Mouse (Mus musculus) embryonic facial prominence, embryonic 10.5 days (tissue): ENCODE results near the gene Ngef. TPM values are rescaled to one million over a fixed set of nuclear protein-coding genes. Genes with fewer than 3 reads are reported as not detected.

Experiments used
- DNase-seq: peaks from one replicate; pipeline ENCODE4 v3.0.0-alpha.2; 2017; ENCODE audit warnings: low spot score
- H3K27ac ChIP-seq: fragments of 300-500 bp; sonication (generic); replicated peaks from 2 replicates; pipeline ENCODE4 v1.5.1; 2016; ENCODE audit warnings: mild to moderate bottlenecking
- H3K27me3 ChIP-seq: fragments of 300-500 bp; sonication (generic); replicated peaks from 2 replicates; pipeline ENCODE4 v1.6.1; 2016; ENCODE audit warnings: low read depth, mild to moderate bottlenecking; ENCODE audit not compliant: poor library complexity, severe bottlenecking
- H3K36me3 ChIP-seq: fragments of 300-500 bp; sonication (generic); replicated peaks from 2 replicates; pipeline ENCODE4 v1.6.1; 2016; ENCODE audit warnings: mild to moderate bottlenecking, moderate library complexity
- H3K4me1 ChIP-seq: fragments of 300-500 bp; sonication (generic); 2 replicates; pipeline ENCODE4 v1.6.1; 2016
- H3K4me3 ChIP-seq: fragments of 300-500 bp; sonication (generic); 2 replicates; pipeline ENCODE4 v1.5.1; 2016; ENCODE audit warnings: mild to moderate bottlenecking, moderate library complexity
- H3K9me3 ChIP-seq: fragments of 300-500 bp; sonication (generic); 2 replicates; pipeline ENCODE4 v1.6.1; 2016; ENCODE audit warnings: mild to moderate bottlenecking
- WGBS: fragments of 180-500 bp; shearing (Covaris S2); methylation state at CpG from one replicate; pipeline ENCODE4 v1.1.7; 2016; 5-methylcytosine and 5-hydroxymethylcytosine counted together
- polyA plus RNA-seq: library from polyadenylated mRNA; unstranded; fragments of >200 nt; fragmentation: Nextera tagmentation; extraction: Ambion mirVana; gene quantifications from 2 replicates; pipeline ENCODE4 v1.2.1, GENCODE M21; 2016

Ngef gene
- 1.7 and 2.5 TPM in 2 replicates for polyA plus RNA-seq

DNA sequence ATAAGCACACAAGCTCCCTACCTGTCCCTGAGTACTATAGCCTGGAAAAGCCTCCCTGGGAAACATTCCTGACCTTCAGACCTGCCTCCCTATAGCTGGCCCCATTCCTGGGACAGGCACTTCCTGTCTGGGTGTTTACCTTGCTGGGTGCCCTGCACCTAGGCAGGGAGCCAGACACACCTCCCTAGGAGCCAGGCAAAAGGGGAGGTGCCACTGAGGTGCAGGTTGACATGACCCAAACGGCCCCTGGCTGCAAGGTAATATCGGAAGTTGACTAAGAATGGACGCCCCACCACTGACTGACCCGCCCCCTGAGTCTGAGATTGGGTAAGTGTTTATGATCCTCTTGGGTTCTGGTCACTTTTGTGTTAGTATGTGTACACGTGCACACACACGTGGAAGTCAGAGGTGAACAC, at the start of gene Ngef:
Gene Ngef, minus strand, starts transcription at position 71 of the 416 bp plus-strand sequence.
- Histone ChIP-seq H3K27ac (no peak within 1 kb of the TSS), H3K36me3 (no peaks in the 10 kb centered on the region), H3K27me3 (no peaks in the 10 kb centered on the region), H3K9me3 (no peaks in the 10 kb centered on the region), H3K4me1 (peaks cover 5% of the 10 kb centered on the region; the same call in 1 of the 2 replicates), H3K4me3 (no peak within 1 kb of the TSS)
- no peak for DNase-seq
- 79% methylated on average over 6 of the region's 6 CpGs for WGBS

DNA sequence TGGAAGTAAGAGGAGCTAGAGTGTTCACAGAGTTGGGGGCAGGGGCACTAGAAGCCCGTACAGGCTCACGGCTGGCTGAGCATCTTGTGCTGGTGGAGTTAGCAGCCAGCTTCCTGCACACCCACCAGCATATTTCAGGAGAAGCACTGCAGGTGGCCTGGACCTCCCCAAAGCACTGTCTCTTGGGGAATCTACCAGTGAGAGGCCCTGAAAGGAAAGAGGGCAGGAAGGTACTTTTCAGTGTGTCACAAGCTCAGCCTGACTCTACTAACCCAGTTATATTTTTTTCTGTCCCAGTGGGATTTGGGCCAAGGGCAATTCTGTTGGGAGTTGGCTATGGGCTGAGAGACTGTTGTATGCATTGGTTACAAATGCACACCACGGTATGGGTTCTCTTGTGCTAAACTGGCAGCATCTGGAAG, 48.2 kb upstream of the Ngef start:
- 84% methylated on average over 3 of the region's 3 CpGs for WGBS
- H3K27me3 ChIP-seq = no peaks in the 10 kb centered on the region
- no peak for DNase-seq
- peaks cover 9% of the 10 kb centered on the region; the same call in 1 of the 2 replicates for H3K4me1 ChIP-seq
- no peak overlapping the region for H3K27ac ChIP-seq
- no peaks in the 10 kb centered on the region for H3K9me3 ChIP-seq
- H3K36me3 ChIP-seq = no peaks in the 10 kb centered on the region
- H3K4me3 ChIP-seq = no peak overlapping the region

GRCm38 (mm10) chr1:87621146-87621857, 47.6 kb upstream of the Ngef start:
- Histone ChIP-seq H3K27ac (0 out of 2 replicates have a peak overlapping the region, but pooled peaks have one; percentile 40), H3K36me3 (no peaks in the 10 kb centered on the region), H3K9me3 (no peaks in the 10 kb centered on the region), H3K4me1 (peaks cover 9% of the 10 kb centered on the region; the same call in 1 of the 2 replicates), H3K4me3 (peak overlapping the region; percentile 37; the same call in 1 of the 2 replicates), H3K27me3 (no peaks in the 10 kb centered on the region)
- whole genome bisulfite sequencing = 89% methylated on average over 9 of the region's 9 CpGs
- DNase-seq = no peak

DNA sequence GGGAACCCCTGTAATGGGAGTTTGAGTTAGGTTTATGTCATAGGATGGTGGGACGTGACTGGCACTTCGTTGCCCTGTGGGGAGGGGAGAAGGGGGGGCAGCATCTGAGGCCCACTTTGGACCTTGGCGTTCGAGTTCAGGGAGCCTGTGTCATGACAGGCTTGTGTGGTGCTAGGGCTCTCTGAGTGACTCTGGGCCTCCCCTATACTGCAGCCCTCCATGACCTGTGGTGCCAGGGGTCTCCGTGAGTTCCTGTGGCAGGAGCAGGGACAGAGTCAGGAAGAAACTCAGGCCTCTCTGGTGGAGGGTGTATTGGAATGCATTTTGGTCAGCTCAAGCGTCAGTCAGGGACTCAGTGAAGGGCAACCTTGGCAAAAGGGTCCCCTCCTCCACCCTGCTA, 47.0 kb upstream of the Ngef start:
- H3K27ac ChIP-seq = peak overlapping the region; percentile 40

DNA sequence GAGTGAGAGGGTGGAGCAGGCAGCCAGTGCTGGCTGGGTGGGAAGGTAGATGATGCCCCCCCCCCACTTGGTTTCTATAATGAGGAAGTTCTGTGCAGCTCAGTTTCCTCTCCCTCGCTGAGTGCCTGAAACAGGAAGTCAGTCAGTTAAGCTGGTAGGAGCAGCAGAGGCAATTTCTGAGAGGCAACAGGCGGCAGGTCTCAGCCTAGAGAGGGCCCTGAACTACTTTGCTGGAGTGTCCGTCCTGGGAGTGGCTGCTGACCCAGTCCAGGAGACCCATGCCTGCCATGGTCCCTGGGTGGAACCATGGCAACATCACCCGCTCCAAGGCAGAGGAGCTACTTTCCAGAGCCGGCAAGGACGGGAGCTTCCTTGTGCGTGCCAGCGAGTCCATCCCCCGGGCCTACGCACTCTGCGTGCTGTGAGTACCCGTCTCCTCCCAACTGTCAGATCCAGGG, 46.6 kb upstream of the Ngef start, which contains the start of gene Inpp5d:
Gene Inpp5d, plus strand, starts transcription at position 102 of the 458 bp plus-strand sequence.
- Histone ChIP-seq H3K9me3 (no peaks in the 10 kb centered on the region), H3K27ac (peak within 1 kb of the TSS; percentile 40)
- WGBS = 81% methylated on average over 12 of the region's 12 CpGs

More for the DNA sequence above, 47.0 kb upstream of the Ngef start:
- no peak for DNase-seq
- Histone ChIP-seq H3K4me3 (peak overlapping the region; percentile 37; the same call in 1 of the 2 replicates), H3K27me3 (no peaks in the 10 kb centered on the region), H3K9me3 (no peaks in the 10 kb centered on the region), H3K36me3 (no peaks in the 10 kb centered on the region), H3K4me1 (peaks cover 9% of the 10 kb centered on the region; the same call in 1 of the 2 replicates)
- 83% methylated on average over 6 of the region's 6 CpGs for WGBS

GRCm38 (mm10) chr1:87614576-87615295, 41.1 kb upstream of the Ngef start:
- 89% methylated on average over 2 of the region's 2 CpGs for WGBS
- no peak for DNase-seq
- Histone ChIP-seq H3K4me1 (no peaks in the 10 kb centered on the region), H3K9me3 (no peaks in the 10 kb centered on the region), H3K36me3 (no peaks in the 10 kb centered on the region), H3K27me3 (no peaks in the 10 kb centered on the region), H3K27ac (no peak overlapping the region), H3K4me3 (no peak overlapping the region)

More for the DNA sequence above, 46.6 kb upstream of the Ngef start, which contains the start of gene Inpp5d:
- no peaks in the 10 kb centered on the region for H3K27me3 ChIP-seq
- peaks cover 9% of the 10 kb centered on the region; the same call in 1 of the 2 replicates for H3K4me1 ChIP-seq
- H3K36me3 ChIP-seq = no peaks in the 10 kb centered on the region
- peak within 1 kb of the TSS; percentile 37; the same call in 1 of the 2 replicates for H3K4me3 ChIP-seq
- no peak for DNase-seq

DNA sequence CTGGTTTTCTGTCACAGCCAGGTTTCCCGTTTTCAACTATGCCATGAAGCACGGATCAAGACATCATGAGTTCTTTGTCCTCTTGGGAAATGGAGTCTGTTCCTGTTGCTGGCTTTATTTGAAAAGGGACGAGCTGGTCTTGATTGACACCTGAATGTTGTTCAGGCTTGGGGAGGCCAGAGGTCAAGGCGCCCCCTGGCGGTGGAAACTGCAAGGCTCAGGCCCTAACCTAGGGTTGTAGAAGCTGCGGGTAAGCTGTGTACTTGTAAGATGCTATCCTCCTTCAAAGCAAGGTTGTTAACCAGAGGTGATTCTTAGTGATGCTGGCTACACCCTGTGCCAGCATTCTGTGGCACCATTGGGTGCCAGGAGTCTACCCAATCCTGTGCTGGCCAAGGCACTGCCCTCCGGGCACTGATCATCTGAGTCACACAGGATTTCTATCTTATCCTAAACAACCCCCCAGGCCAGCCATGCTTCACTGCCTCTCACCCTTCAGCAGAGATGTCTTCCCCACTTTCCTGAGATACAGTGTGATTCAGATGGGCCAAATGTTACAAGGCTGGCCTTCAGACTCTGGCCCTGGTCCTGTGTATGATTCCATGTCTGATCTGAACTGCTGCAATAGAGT, 34.9 kb upstream of the Ngef start:
- no peak overlapping the region for H3K27ac ChIP-seq
- 30% methylated on average over 7 of the region's 7 CpGs for WGBS
- peak; percentile 76 for DNase-seq
- no peaks in the 10 kb centered on the region for H3K9me3 ChIP-seq
- H3K4me1 ChIP-seq = no peaks in the 10 kb centered on the region
- no peaks in the 10 kb centered on the region for H3K36me3 ChIP-seq
- H3K4me3 ChIP-seq = no peak overlapping the region
- H3K27me3 ChIP-seq = no peaks in the 10 kb centered on the region

DNA sequence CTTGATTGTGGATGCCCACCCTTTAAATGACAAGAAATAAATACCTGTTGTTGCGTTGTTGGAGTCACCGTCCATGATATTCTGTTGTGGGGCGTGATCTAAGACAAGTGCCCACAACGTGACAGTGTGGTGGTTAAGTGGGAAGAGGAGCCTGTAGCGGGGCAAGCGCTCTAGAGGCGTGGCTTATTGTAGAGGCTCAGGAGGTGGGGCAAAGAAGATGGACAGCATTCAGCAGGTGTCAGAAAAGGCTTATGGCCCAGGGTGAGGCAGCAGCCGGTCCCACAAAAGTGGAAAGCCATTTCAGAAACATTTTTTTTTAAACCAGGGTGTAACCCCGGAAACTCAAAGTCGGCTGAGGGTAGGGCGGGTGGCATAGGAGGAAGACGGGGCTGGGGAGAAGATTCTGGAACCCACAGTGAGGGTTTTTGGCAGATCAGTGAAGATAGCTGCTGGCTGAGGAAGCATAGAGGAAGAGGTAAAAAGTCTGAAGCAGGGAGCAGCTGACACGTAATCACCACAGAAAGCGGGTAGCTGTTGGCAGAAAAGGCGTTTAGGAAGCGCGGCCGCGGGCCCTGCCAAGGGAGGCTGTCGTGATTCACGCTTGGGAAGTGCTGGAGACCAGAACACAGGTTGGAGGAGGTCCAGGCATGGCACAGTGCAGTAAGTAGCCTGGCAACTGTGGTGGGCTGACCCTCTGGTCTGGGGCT, 33.9 kb upstream of the Ngef start:
- DNase-seq = no peak
- H3K9me3 ChIP-seq = no peaks in the 10 kb centered on the region
- H3K27me3 ChIP-seq = no peaks in the 10 kb centered on the region
- no peak overlapping the region for H3K27ac ChIP-seq
- no peaks in the 10 kb centered on the region for H3K4me1 ChIP-seq
- H3K4me3 ChIP-seq = no peak overlapping the region
- 85% methylated on average over 21 of the region's 21 CpGs for WGBS
- H3K36me3 ChIP-seq = no peaks in the 10 kb centered on the region

DNA sequence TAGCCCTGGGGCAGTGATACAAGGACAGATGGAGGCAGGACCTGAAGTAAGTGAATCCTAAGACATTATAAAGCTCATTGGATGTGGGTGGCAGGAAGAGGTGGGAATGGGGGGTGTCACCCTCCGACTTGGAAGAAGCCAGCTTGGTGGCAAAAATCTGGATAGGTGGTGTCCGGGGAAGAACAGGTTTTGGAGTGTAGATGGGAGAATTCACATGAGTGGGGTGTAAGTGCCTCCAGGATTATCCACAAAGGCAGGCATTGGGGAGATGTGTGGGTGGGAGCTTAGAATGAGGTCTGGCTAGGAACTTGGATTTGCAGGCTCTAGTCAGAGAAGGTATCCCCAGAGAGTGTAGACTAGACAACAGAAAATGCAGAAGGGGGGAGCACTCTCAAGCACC, 31.6 kb upstream of the Ngef start:
- Histone ChIP-seq H3K27ac (no peak overlapping the region), H3K4me1 (no peaks in the 10 kb centered on the region), H3K27me3 (no peaks in the 10 kb centered on the region), H3K4me3 (no peak overlapping the region), H3K9me3 (no peaks in the 10 kb centered on the region), H3K36me3 (no peaks in the 10 kb centered on the region)
- DNase-seq = no peak
- 92% methylated on average over 2 of the region's 2 CpGs for WGBS

GRCm38 (mm10) chr1:87603389-87603788, 29.7 kb upstream of the Ngef start:
- DNase-seq = no peak
- no peaks in the 10 kb centered on the region for H3K27me3 ChIP-seq
- WGBS = 88% methylated on average over 5 of the region's 5 CpGs
- no peaks in the 10 kb centered on the region for H3K9me3 ChIP-seq
- H3K36me3 ChIP-seq = no peaks in the 10 kb centered on the region
- H3K4me3 ChIP-seq = no peak overlapping the region
- no peak overlapping the region for H3K27ac ChIP-seq
- H3K4me1 ChIP-seq = no peaks in the 10 kb centered on the region

DNA sequence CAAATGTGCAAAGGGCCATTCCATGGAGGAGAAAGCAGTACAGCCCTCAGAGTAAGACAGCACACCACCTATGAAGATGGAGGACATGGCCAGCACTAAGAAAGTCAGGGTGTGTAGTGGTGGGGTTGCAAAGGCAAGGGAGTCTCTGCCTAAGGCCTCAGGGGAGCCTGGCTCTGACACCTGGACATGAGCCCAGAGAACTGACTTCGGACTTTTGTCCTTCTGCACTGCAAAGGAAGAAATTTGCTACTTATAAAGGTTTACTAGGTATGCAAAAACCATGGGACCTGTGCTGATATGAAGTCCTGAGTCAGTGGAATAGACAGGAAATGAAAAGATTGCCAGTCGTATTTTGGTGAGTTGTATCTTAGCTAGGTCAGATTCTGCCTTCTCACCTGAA, 28.1 kb upstream of the Ngef start:
- WGBS = 77% methylated on average over 2 of the region's 2 CpGs

DNA sequence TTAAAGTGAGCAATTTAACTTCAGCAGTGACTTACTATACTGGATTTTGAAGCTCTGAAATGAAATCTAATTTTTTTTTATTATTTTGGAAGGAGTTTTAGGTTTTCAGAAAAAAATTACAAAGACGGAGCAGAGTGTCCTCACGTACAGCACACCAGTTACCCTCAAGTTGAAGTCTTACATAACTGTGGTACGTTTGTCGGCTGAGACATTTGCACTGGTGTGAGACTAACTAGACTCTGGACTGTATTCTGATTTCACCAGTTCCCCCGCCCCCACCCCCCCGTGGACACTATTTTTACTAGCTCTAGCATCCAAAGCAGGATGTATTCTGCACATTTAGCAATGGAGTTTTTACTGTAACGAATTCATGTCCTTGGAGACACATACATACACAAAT, 26.9 kb upstream of the Ngef start:
- Histone ChIP-seq H3K4me3 (no peak overlapping the region), H3K4me1 (no peaks in the 10 kb centered on the region), H3K27ac (no peak overlapping the region), H3K27me3 (no peaks in the 10 kb centered on the region), H3K36me3 (no peaks in the 10 kb centered on the region), H3K9me3 (no peaks in the 10 kb centered on the region)
- 80% methylated on average over 7 of the region's 7 CpGs for WGBS
- DNase-seq = no peak

More for the DNA sequence above, 28.1 kb upstream of the Ngef start:
- Histone ChIP-seq H3K27me3 (no peaks in the 10 kb centered on the region), H3K27ac (no peak overlapping the region), H3K4me1 (no peaks in the 10 kb centered on the region), H3K4me3 (no peak overlapping the region), H3K36me3 (no peaks in the 10 kb centered on the region), H3K9me3 (no peaks in the 10 kb centered on the region)
- DNase-seq = no peak
